Mouse (Mus musculus) heart, postnatal 0 days (tissue): ENCODE results near the gene 1700037C18Rik.

ENCODE experiments used
- CTCF ChIP-seq: IDR thresholded peaks from 2 replicates; pipeline ENCODE4 v1.5.1; 2016; ENCODE audit warnings: antibody characterized with exemption, control low read depth, low read depth
- EP300 ChIP-seq: IDR thresholded peaks from 2 replicates; pipeline ENCODE4 v1.6.1; 2016; ENCODE audit warnings: antibody characterized with exemption, low read depth

DNA sequence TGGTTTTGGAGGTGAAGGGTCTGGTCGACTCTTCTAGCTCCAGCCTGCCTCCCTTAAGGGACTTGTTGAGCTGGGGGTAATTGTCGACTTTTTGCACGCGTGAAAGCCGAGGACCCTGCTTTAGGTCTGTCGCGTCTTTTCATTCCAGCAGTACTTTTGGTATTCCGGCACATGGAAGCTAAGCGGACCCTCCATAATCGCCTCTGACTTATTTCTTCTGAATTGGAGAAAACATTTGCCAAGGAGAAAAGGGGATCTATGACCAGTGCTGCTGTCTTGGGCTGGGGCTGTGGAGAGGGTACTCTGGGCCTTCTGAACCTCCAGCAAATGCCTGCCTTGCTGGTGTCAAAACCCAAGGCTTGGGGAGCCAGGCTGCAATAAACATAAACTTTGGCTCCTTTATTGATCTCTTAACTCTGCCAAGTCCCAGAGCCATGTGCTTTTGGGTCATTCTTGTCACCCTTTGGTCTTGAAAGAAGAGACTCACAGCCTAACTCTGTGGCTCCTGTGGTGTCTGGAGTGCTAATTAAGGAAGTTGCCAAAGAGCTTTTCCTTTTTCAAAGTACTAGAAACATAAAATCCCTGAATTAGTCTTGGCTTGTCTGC lies 23.3 kb downstream of the 1700037C18Rik start:
- TF ChIP-seq CTCF (no peak), EP300 (no peak)
